Mouse (Mus musculus) CH12F3 (cell line): Measurements from ENCODE around the gene Vnn3.

Source experiments
- in situ Hi-C: fragments of 300-500 bp; cut with MboI; formaldehyde crosslinking; loops from 2 replicates; pipeline ENCODE4 v1.14.3; 2020; ENCODE audit warnings: low sequenced_read_pairs

The Vnn3 gene

DNA sequence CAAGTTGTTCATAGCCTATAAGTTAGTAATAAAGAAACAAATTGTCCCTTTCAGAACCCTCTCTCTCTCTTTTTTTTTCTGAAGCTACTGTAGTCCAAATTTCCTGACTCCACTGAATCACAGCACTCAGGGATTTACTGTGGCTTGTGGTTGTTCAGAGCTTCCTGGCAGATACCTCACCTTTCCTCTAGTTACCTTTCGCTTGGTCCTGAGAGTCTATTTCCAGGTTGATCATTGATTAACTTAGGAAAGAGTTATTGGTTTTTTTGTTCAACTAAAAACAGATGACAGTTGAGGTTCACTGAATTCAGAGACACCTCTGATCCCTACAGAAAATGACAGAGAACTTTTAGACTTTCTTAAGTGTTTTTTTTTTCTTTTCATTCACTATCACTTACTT is 33.6 kb downstream of the Vnn3 start:
- in situ Hi-C loops, result no loop called here

- in situ Hi-C loops, result no loop called here
Measured at GRCm38 (mm10) chr10:23886060-23886459, 34.8 kb downstream of the Vnn3 start.

- in situ Hi-C loops, result no loop called here
Measured at GRCm38 (mm10) chr10:23892987-23893386, 41.7 kb downstream of the Vnn3 start.

GRCm38 (mm10) chr10:23894601-23895349 is 43.5 kb downstream of the Vnn3 start, which contains the start of gene Vnn1:
Gene Vnn1 (plus strand): TSS chr10:23894688.
- in situ Hi-C loops, result no loop called here

GRCm38 (mm10) chr10:23895376-23895775 is 44.1 kb downstream of the Vnn3 start:
- in situ Hi-C loops, result no loop called here

GRCm38 (mm10) chr10:23901119-23901518 is 49.9 kb downstream of the Vnn3 start:
- in situ Hi-C loops, result no loop called here

GRCm38 (mm10) chr10:23905661-23906060 is 54.4 kb downstream of the Vnn3 start:
- in situ Hi-C loops, result no loop called here
